Mouse (Mus musculus) kidney, embryonic 15.5 days (tissue): ENCODE results near the gene Sectm1b. TPM values are rescaled to one million over a fixed set of nuclear protein-coding genes. Genes with fewer than 3 reads are reported as not detected.
A peak's percentile ranks its signal among the peaks of the same experiment; 100 is the strongest.
"Not testable (repeated sequence)": the region's sequence is repeated elsewhere in the genome, so short reads cannot be mapped to it uniquely, and the experiment has no call there.

Source experiments
- ATAC-seq: fragments of 200-750 bp; cut with Nextera tagmentation; replicated peaks from 2 replicates; pipeline ENCODE4 v1.8.0; 2017; ENCODE audit warnings: moderate TSS enrichment; ENCODE audit not compliant: low FRiP score
- H3K27ac ChIP-seq: fragments of 300-500 bp; sonication (generic); 2 replicates; pipeline ENCODE4 v1.5.1; 2015; ENCODE audit warnings: mild to moderate bottlenecking, inconsistent platforms
- H3K27me3 ChIP-seq: fragments of 300-500 bp; sonication (generic); 2 replicates; pipeline ENCODE4 v1.6.1; 2015; ENCODE audit warnings: inconsistent platforms
- H3K36me3 ChIP-seq: fragments of 300-500 bp; sonication (generic); 2 replicates; pipeline ENCODE4 v1.6.1; 2015; ENCODE audit warnings: inconsistent platforms
- H3K4me1 ChIP-seq: fragments of 300-500 bp; sonication (generic); 2 replicates; pipeline ENCODE4 v1.6.1; 2015; ENCODE audit warnings: inconsistent platforms
- H3K4me2 ChIP-seq: fragments of 300-500 bp; sonication (generic); 2 replicates; pipeline ENCODE4 v1.6.1; 2015; ENCODE audit warnings: moderate library complexity, mild to moderate bottlenecking, inconsistent platforms
- H3K4me3 ChIP-seq: fragments of 300-500 bp; sonication (generic); replicated peaks from 2 replicates; pipeline ENCODE4 v1.5.1; 2015; ENCODE audit warnings: mild to moderate bottlenecking, inconsistent platforms
- H3K9ac ChIP-seq: fragments of 300-500 bp; sonication (generic); 2 replicates; pipeline ENCODE4 v1.6.1; 2015; ENCODE audit warnings: mild to moderate bottlenecking, inconsistent platforms
- H3K9me3 ChIP-seq: fragments of 300-500 bp; sonication (generic); replicated peaks from 2 replicates; pipeline ENCODE4 v1.6.1; 2016; ENCODE audit warnings: inconsistent platforms
- WGBS: fragments of 180-500 bp; shearing (Covaris S2); methylation state at CpG from one replicate; pipeline ENCODE4 v1.1.7; 2015; ENCODE audit warnings: mixed read lengths; 5-methylcytosine and 5-hydroxymethylcytosine counted together
- polyA plus RNA-seq: library from polyadenylated mRNA; unstranded; fragments of >200 nt; fragmentation: Nextera tagmentation; extraction: Ambion mirVana; gene quantifications from 2 replicates; pipeline ENCODE4 v1.2.1, GENCODE M21; 2015

Sectm1b gene
- polyA plus RNA-seq = 0.06 TPM in 1 of 2 replicates, not detected in the other

DNA sequence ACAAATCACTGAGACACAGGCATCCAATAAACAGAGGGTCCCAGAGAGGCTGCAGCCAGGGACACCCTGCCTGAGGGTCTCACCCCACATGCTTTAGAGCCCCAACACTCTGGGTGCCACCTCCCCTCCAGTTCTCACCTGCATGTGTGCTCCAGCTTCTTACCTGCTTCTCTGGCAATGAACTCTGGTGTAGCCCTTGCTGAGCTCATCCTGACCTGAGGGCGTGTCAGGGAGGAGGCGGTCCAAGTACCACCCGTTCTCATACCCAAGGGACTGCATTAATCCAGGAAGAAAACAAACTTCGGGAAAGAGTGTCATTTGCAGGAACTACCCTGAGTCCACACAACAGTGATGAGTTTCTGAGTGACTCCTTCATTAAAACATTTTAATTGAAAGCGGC lies at the start of gene Sectm1b:
TSS of gene Sectm1b (minus strand) at position 191 of the 400 bp plus-strand sequence.
- H3K4me1 ChIP-seq = no peaks in the 10 kb centered on the region
- no peak within 1 kb of the TSS for H3K9ac ChIP-seq
- H3K27ac ChIP-seq = no peak within 1 kb of the TSS
- WGBS = 74% methylated on average over 5 of the region's 5 CpGs
- H3K4me2 ChIP-seq = no peak within 1 kb of the TSS
- H3K4me3 ChIP-seq = no peak within 1 kb of the TSS
- H3K9me3 ChIP-seq = no peaks in the 10 kb centered on the region
- ATAC-seq = no peak
- H3K27me3 ChIP-seq = no peaks in the 10 kb centered on the region
- H3K36me3 ChIP-seq = no peaks in the 10 kb centered on the region

DNA sequence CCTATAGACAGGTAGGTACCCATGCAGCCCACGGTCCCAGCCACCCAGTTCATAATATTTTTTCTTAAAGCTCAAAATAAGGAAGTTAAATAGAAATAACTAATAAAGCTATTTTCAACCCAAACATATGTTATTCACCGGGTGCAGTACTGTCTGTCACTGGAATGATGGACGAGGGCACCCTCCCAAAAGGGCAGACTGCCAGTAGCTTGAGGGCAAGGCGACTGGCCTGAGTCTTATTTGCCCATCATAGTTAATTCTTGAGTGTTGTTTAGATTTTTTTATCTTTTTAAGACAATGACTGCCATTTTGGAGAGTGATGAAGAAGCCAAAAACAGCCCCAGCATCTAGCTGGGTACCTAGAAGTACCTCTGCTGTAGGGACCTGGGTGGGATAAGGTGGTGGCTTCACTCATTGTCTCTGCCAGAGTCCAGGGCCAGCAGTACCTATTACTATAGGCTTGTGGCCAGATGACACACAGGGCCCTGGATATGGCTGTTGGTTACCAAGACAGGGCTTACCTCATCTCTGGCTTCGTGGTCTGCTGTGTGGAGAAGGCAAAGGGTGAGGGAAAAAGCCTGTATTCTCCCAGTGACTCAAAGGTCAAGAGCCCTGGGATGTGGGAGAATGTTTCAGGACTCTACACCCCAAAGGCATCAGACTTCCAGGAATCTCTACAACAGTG lies 48.9 kb upstream of the Sectm1b start:
- Histone ChIP-seq H3K27ac (no peak overlapping the region), H3K9me3 (no peaks in the 10 kb centered on the region), H3K36me3 (no peaks in the 10 kb centered on the region), H3K4me2 (no peak overlapping the region), H3K27me3 (no peaks in the 10 kb centered on the region), H3K4me3 (no peak overlapping the region), H3K4me1 (peaks cover 4% of the 10 kb centered on the region; the same call in 1 of the 2 replicates), H3K9ac (no peak overlapping the region)
- whole genome bisulfite sequencing = 74% methylated on average over 5 of the region's 5 CpGs
- ATAC-seq = no peak

DNA sequence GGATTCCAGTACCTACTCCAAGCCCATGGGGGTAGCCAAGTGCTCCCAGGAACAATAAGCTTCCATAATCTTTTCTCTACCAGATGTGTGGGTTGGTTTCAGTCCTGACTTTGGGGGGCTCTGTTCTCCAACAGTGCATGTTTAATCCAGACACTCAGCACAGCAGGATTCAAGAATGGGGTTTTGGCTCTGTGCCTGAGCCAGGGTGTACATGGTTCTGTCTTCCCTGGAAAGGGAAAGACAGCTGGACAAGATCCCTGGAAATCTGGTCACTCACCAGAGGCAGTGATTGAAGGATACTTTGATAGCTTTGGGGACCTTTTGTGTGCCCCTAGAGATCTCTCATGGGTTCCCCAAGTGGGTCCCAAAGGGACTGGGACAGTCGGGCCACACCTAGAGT lies 48.2 kb upstream of the Sectm1b start:
- no peak overlapping the region for H3K4me2 ChIP-seq
- 88% methylated on average over 1 of the region's 1 CpGs for WGBS
- H3K36me3 ChIP-seq = no peaks in the 10 kb centered on the region
- ATAC-seq = no peak
- H3K27ac ChIP-seq = no peak overlapping the region
- H3K27me3 ChIP-seq = no peaks in the 10 kb centered on the region
- no peak overlapping the region for H3K4me3 ChIP-seq
- no peaks in the 10 kb centered on the region for H3K9me3 ChIP-seq
- peaks cover 4% of the 10 kb centered on the region; the same call in 1 of the 2 replicates for H3K4me1 ChIP-seq
- no peak overlapping the region for H3K9ac ChIP-seq

DNA sequence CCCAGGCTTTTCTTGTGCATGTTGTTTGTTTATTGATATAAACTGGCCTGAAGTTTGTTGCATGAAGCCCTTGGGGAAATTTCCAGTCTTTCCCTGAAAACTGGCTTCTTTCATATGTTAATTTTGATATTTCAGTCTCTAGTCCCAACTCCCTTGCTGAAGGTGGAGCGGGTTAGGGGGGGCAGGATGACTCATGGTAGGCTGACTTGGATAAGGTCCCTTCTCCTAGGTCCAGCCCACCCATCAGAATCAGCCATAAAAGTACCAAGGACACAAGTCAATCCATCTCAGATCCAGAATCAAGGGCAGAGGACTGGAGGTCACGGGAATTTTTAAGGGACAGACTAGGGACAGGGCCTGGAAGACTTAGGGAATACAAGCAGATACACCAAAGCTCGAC lies 47.7 kb upstream of the Sectm1b start:
- Histone ChIP-seq H3K4me2 (no peak overlapping the region), H3K4me3 (no peak overlapping the region), H3K27ac (no peak overlapping the region), H3K27me3 (no peaks in the 10 kb centered on the region), H3K9ac (no peak overlapping the region), H3K9me3 (no peaks in the 10 kb centered on the region), H3K36me3 (no peaks in the 10 kb centered on the region), H3K4me1 (peaks cover 4% of the 10 kb centered on the region; the same call in 1 of the 2 replicates)
- ATAC-seq = no peak
- WGBS = 82% methylated on average over 3 of the region's 3 CpGs

DNA sequence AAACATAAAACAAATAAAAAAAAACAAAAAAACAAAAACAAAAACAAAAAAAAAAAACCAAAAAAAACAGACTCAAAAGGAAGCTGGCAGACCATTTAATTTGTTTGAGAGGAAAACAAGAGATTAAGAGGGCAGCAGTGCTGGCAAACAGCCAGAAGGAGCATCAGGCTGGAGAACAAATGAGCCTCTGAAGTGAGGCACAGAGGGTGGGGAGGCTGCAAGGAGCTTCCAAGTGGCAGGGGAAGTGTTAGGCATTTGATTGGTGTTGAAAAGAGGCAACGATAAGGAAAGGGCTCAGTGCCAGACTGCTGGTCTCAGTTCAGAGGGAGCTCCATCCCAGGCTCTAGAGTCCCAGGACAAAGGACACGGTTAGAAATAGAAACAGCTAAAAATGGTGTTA lies 46.6 kb upstream of the Sectm1b start:
- Histone ChIP-seq H3K4me2 (no peak overlapping the region), H3K9ac (no peak overlapping the region), H3K4me1 (peaks cover 4% of the 10 kb centered on the region; the same call in 1 of the 2 replicates), H3K36me3 (no peaks in the 10 kb centered on the region), H3K9me3 (no peaks in the 10 kb centered on the region), H3K27me3 (no peaks in the 10 kb centered on the region), H3K27ac (no peak overlapping the region), H3K4me3 (no peak overlapping the region)
- WGBS = 20% methylated on average over 2 of the region's 2 CpGs
- ATAC-seq = no peak

DNA sequence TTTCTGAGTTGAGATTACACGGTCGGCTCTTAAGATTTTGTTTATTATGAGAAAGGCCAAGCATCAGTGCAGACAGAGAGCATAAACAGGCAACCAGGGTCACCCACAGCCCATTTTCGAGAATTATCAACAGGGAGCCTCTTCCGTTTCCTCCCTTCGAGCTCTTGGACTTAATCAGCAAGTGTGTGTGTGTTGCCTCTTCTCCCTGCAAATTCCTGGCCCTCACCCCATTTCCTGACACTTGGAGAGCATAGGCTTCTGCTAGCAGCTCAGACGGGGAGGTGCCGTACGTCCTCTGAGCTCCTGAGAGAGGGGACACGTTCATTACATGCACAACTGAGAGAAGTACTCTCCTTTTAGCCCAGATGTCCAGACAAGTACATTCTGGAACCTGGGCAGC lies 44.7 kb upstream of the Sectm1b start:
- H3K9ac ChIP-seq = no peak overlapping the region
- H3K4me1 ChIP-seq = peaks cover 4% of the 10 kb centered on the region; the same call in 1 of the 2 replicates
- no peak for ATAC-seq
- no peak overlapping the region for H3K4me2 ChIP-seq
- H3K9me3 ChIP-seq = no peaks in the 10 kb centered on the region
- H3K27me3 ChIP-seq = no peaks in the 10 kb centered on the region
- 54% methylated on average over 9 of the region's 9 CpGs for WGBS
- H3K36me3 ChIP-seq = no peaks in the 10 kb centered on the region
- H3K4me3 ChIP-seq = no peak overlapping the region
- no peak overlapping the region for H3K27ac ChIP-seq

DNA sequence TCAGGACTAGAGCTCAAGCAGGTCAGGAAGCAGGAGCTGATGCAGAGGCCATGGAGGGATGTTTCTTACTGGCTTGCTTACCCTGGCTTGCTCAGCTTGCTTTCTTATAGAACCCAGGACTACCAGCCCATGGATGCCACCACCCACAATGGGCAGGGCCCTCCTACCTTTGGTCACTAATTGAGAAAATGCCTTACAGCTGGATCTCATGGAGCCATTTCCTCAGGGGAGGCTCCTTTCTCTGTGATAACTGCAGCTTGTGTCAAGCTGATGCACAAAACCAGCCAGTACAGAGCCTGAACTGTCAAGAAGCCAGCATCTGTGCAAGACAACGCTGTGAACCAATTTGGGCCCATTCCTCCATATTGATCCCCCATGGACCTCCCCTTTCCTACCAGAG lies 43.9 kb upstream of the Sectm1b start:
- not testable (repeated sequence) for ATAC-seq, H3K36me3 ChIP-seq, H3K4me2 ChIP-seq

DNA sequence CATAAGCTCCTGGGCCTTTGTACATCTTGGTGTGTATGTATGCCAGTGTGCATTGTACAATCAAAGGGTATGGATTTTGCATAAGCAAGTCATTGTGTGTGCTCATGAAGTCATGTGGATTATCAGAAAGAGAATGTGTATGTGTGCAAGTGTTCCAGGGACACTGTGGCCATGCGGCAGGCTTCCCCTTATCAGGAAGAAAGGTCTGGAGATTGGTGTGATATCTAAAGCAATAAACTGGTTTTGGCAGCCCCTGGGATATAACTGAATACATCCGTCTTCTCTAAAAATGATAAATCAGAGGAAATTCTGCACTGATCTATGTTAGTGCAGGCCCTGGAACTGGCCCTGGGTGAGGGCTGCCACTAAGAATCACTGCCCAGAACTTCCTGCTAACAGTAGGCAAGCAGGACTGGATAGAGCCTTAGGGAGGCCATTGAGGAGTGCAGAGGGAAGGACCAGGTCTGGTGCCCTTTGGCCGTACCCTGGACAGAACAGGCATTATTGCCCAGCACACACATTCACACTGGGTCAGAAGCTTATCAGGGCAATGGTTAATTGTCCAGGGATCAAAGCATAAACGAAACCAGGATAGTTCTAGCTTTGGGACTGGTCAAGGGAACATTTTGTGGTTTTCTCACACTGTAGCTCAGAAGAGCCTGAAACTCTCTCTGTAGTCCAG lies 37.9 kb upstream of the Sectm1b start:
- ATAC-seq = no peak

More for the DNA sequence above, 43.9 kb upstream of the Sectm1b start:
- H3K27ac ChIP-seq, H3K4me1 ChIP-seq, H3K4me3 ChIP-seq, H3K27me3 ChIP-seq, H3K9ac ChIP-seq, H3K9me3 ChIP-seq: not testable (repeated sequence)
- WGBS = 88% methylated on average over 1 of the region's 1 CpGs

DNA sequence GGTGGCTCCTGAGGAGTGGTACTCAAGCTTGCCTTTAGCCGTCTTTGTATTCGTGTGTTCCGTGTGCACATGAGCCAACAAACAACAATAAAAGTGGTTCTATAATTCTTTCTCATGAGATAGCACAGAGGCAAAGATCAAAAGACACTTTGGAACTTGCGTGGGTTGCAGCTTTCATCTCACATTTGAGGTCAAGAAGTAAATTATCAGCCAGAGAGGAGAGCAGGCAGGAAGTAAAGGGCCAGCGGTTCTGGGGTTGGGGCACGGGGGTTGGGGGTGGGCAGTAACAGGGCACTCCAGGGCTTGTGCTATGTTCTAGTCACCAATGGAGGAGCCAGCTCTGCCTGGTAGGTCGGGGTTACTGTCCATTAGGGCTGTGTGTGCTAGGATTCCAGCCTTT lies 37.3 kb upstream of the Sectm1b start:
- Histone ChIP-seq H3K9ac (no peak overlapping the region), H3K4me1 (peaks cover 23% of the 10 kb centered on the region), H3K4me3 (no peak overlapping the region), H3K4me2 (no peak overlapping the region), H3K27me3 (no peaks in the 10 kb centered on the region), H3K27ac (peak overlapping the region; percentile 42), H3K36me3 (no peaks in the 10 kb centered on the region), H3K9me3 (no peaks in the 10 kb centered on the region)
- no peak for ATAC-seq
- WGBS = 12% methylated on average over 7 of the region's 7 CpGs

More for the DNA sequence above, 37.9 kb upstream of the Sectm1b start:
- Histone ChIP-seq H3K36me3 (no peaks in the 10 kb centered on the region), H3K4me2 (no peak overlapping the region), H3K4me1 (peaks cover 23% of the 10 kb centered on the region), H3K27me3 (no peaks in the 10 kb centered on the region), H3K9ac (no peak overlapping the region), H3K9me3 (no peaks in the 10 kb centered on the region), H3K4me3 (no peak overlapping the region), H3K27ac (peak overlapping the region; percentile 42)
- WGBS = 76% methylated on average over 4 of the region's 4 CpGs

DNA sequence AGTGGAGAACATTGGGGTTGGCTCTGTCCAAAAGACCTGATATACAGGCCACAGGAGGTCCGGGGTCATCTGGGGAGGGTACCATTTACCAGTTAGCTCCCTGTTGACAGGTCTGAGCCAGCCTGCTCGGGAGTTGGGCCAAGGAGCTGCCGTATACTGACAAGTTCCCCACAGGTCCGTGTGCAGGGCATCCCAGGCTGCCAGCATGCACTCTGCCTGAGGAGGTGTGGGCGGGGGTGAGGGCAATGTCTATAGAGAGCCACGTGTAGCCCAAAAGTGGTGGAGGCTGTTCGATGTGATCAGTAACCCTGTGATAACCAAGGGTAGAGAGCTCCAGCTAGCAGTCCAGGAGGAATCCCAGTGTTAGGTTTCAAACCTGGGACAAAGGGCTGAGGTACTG lies 36.4 kb upstream of the Sectm1b start:
- Histone ChIP-seq H3K9me3 (no peaks in the 10 kb centered on the region), H3K4me2 (no peak overlapping the region), H3K27ac (0 out of 2 replicates have a peak overlapping the region, but pooled peaks have one; percentile 27), H3K4me3 (no peak overlapping the region), H3K4me1 (peaks cover 23% of the 10 kb centered on the region), H3K9ac (no peak overlapping the region), H3K36me3 (no peaks in the 10 kb centered on the region), H3K27me3 (no peaks in the 10 kb centered on the region)
- ATAC-seq = 0 out of 2 replicates have a peak, but pooled peaks have one; percentile 43
- WGBS = 54% methylated on average over 7 of the region's 7 CpGs

DNA sequence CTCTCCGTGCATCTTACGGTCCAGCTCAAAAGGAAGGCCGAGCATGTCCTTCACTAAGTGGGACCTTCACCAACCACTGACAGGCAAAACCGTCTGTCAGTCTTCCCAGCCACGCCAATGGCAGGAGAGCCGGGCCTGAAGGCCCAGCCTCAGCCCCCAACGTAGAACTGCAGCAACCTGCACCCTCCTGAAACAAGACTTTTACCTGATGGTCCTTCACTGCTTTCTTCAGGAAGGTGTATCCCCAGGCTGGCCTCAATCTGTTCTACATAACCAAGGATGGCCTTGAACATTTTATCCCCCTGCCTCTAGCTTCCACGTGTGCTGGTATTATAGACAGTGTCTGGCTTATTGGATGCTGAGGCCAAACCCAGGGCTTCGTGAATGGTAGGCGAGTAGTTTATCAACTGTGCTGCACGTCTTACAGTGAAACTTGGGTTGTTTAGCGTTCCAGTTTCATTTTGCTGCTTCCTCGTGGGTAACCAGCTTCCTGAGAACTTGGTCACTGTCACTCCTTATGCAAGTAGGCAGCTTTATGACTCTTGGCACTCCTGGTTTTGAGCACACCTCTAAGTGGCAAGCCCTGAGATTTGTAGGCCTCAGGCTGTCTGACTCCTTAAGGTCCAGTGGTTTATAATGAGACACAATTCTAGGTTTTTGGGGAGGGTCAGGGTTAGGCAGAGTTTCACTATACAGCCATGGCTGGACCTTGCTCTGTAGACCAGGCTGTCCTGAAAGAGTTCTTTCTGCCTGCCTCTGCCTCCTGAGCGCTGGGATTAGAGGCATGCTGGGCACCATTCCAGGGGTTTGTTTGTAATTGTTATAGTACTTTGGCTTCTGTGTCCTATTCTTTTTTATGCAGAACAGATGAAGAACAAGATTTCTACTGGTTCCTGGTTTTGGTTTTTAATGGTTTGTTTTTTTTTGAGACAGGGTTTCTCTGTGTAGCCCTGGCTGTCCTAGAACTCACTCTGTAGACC lies 29.5 kb upstream of the Sectm1b start:
- 91% methylated on average over 14 of the region's 14 CpGs for WGBS
- Histone ChIP-seq H3K4me3 (no peak overlapping the region), H3K27me3 (no peaks in the 10 kb centered on the region), H3K4me2 (no peak overlapping the region), H3K9ac (no peak overlapping the region), H3K27ac (no peak overlapping the region), H3K4me1 (no peaks in the 10 kb centered on the region), H3K9me3 (no peaks in the 10 kb centered on the region), H3K36me3 (no peaks in the 10 kb centered on the region)
- ATAC-seq = no peak
